Mouse (Mus musculus) layer of hippocampus, postnatal 25 days (tissue): Measurements from ENCODE around the gene Ticrr. TPM values are rescaled to one million over a fixed set of nuclear protein-coding genes. Genes with fewer than 3 reads are reported as not detected.

Experiments
- DNase-seq, 2 experiments: peaks; one replicate each; pipeline ENCODE4 v3.0.0; 2022; ENCODE audit warnings: mixed read lengths in 2 of 2, low spot score in 1 of 2; ENCODE audit errors: extremely low spot score in 1 of 2
- total RNA-seq, 2 experiments: library from RNA; stranded (reverse); gene quantifications; 2 replicates each; pipeline ENCODE4 v1.2.3; 2021

The Ticrr gene
- total RNA-seq, 2 experiments from 2014 or later: 0.14 to 0.27 TPM

DNA sequence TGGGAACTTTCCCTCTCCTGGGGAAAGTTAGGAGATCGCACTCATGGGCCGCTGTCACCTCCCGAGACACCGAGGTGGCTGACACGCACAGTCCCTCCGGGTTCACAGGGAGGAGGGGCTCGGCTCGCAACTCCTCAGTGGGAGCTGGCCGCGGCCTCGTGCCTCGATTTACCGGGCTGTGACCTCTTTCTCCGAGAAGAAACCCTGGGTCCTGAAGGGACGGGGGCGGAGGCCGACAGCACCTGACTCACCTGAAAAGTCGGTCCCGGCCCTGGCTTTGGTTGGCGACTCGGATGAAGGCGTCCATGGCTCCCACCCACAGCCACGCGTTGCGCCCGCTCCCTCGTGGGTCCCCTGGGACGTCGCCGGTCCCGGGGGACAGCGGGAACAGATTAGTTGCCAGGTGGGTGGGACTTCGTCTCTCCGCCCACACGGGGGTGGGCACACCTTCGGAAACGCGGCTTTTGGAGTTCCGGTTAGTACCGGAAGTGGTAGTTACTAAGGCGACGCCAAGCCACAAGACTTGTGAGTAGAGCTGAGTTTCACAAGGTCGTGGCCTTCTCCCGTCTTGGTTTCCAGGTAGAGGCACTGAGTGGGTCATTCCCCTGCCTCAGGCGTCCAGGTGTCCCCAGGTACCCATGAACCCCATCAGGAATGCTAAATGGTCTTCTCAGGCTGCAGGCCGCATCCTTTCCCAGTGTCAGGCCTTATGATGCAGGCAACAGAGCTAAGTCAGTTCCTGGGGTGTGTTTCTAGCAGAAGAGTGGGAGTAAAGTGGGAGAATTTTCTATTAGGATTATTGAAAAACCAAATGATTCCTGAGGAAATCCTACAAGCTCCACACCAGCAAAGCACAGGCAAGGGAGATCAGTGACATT is 82.9 kb downstream of the Ticrr start, which contains the start of the genes Pex11a and Wdr93:
Gene Pex11a (minus strand): TSS at position 473 of the 878 bp plus-strand sequence.
Gene Wdr93 (plus strand): TSS at position 505 of the 878 bp plus-strand sequence.
- DNase-seq: peak; percentile 56 to 59

GRCm38 (mm10) chr7:79744051-79744450 is 84.1 kb downstream of the Ticrr start:
- DNase-seq: no peak

DNA sequence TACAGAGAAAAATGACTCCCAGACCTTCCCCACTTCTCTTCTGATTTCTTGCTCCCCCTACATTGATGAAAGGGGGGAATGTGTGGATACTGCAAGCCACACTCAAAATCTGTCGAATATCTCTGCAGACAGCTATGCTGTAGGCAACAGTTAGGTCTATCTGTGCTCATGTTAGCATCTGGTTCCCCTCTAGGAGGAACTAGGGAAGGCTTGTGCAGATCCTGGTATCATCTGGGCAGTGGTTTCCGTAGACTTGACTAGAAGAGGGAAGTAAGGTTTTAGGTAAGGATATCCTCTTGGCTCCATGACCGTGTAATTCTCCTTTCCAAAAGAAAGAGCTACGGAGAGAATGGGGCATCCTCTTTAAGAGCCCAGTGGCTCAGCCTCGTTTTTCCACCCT is 84.6 kb downstream of the Ticrr start:
- DNase-seq: no peak

DNA sequence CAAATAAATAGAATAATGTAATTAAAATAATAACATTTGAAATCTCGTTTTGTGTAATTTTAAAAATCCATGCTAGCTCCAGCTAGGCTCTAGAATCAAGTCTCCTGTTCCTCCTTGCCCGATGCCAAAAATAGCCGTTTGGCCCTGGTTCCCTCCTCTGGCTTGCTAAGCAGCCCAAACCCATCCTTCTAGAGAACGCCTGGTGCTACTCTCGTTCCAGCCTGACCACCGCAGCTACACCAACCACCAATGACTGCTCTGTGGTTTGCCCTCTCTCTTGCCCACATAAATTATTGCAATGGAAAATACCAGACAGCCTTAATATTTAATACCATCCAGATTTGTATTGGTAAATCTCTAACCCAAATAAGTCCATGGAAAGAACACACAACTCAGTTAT is 87.7 kb downstream of the Ticrr start:
- DNase-seq: no peak

Other genes with a start within 250 kb of the Ticrr start
- gene Polg, start 193.8 kb upstream of the Ticrr start, total RNA-seq: 10 to 100 TPM; 74.2 to 91.0 TPM
- gene Rhcg, start 42.5 kb upstream of the Ticrr start, total RNA-seq: 1 to 10 TPM; 2.1 to 2.4 TPM
- 1 to 10 TPM; 1.9 to 2.4 TPM for gene Kif7, start 55.5 kb downstream of the Ticrr start, total RNA-seq
- gene Plin1, start 72.7 kb downstream of the Ticrr start, total RNA-seq: under 1 TPM; 0.28 to 0.49 TPM
- 10 to 100 TPM; 11.5 to 13.5 TPM for gene Pex11a, start 82.9 kb downstream of the Ticrr start, total RNA-seq
- gene Wdr93, start 83.0 kb downstream of the Ticrr start, total RNA-seq: under 1 TPM; 0.26 to 0.27 TPM
- gene Mesp1, start 133.6 kb downstream of the Ticrr start, total RNA-seq: under 1 TPM; 0.28 to 0.62 TPM
- 1 to 10 TPM; 1.3 to 1.7 TPM for gene Mesp2, start 150.5 kb downstream of the Ticrr start, total RNA-seq
- gene Anpep, start 200.9 kb downstream of the Ticrr start, total RNA-seq: 1 to 10 TPM; 2.9 to 4.3 TPM